Mouse (Mus musculus): ENCODE measurements around the gene Zkscan1. TPM values are rescaled to one million over a fixed set of nuclear protein-coding genes. Genes with fewer than 3 reads are reported as not detected.
A peak's percentile ranks its signal among the peaks of the same experiment; 100 is the strongest.

Gene Zkscan1
- total RNA-seq, 1 experiment, result 9.8 TPM

DNA sequence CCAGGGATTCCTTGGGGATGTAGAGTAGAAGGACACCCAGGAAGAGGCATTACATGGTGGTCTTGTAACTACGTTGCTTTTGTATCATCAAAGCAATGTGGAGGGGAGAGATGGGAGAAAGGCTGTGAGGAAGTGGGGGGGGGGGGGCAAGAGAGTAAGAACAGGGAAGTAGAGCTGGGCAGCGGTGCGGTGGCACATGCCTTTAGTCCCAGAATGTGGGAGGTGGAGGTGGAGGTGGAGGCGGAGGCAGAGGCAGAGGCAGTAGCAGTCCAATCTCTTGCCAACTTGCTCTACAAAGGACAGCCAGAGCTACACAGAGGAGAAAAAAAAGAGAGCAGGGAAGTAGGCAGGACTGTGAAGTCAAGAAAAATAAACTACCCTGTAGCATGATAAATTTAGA, 53.7 kb downstream of the Zkscan1 start:
- Histone ChIP-seq H3K9me3 (ENCODE audit: control insufficient read depth, insufficient read depth, low read depth, low read length) (no peaks in the 10 kb centered on the region), H3K4me1 (ENCODE audit: control insufficient read depth in 2 of 2, insufficient read depth in 2 of 2, low read length in 2 of 2, poor library complexity in 1 of 2) (no peaks in the 10 kb centered on the region), H3K4me3 (ENCODE audit: insufficient read depth in 1 of 2, low read depth in 1 of 2, low read length in 2 of 2, poor library complexity in 1 of 2, severe bottlenecking in 1 of 2) (no peak overlapping the region), H3K9ac (ENCODE audit: insufficient read depth, low read depth, low read length, poor library complexity, severe bottlenecking) (no peak overlapping the region), H3K36me3 (ENCODE audit: control insufficient read depth, insufficient read depth, low read length, poor library complexity, severe bottlenecking) (no peaks in the 10 kb centered on the region), H3K27ac (ENCODE audit: insufficient read depth, low read depth, low read length, poor library complexity, severe bottlenecking) (no peak overlapping the region)
- in situ Hi-C loops (cut with MboI; ENCODE audit: low sequenced_read_pairs in 2 of 2, unreplicated experiment in 2 of 2), result no loop called here
- no peak for DNase-seq (ENCODE audit: low read depth, low spot score)
- TF ChIP-seq ZNF384 (IDR thresholded peaks at IDR 0.05; ENCODE audit: low read depth, low read length), result no peak
- TF ChIP-seq ZC3H11A (IDR thresholded peaks at IDR 0.05; ENCODE audit: borderline replicate concordance, low read depth, low read length), result no peak
- no peak for TF ChIP-seq CHD2 (IDR thresholded peaks at IDR 0.05; ENCODE audit: low read depth, low read length)
- no peak for TF ChIP-seq HCFC1 (IDR thresholded peaks at IDR 0.05; ENCODE audit: borderline replicate concordance, insufficient read depth, low read length)
- TF ChIP-seq MAFK (IDR thresholded peaks at IDR 0.05; ENCODE audit: insufficient read depth, low read depth, low read length), result no peak

DNA sequence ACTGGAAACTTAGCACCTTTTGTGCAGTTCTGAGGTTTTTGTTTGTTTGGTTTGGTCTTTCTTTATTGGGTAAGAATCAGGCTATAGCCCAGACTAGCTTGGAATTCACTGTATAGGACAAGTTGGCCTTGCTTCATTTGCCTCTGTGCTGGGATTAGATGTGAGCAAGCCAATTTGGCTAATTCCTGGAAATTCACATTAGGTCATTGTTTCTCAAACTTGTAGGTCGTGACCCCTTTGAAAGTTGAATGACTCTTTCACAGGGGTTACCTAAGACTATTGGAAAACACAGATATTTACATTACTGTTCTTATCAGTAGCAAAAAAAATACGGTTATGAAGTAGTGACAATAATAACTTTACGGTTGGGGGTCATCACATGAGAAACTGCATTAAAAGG, 69.5 kb downstream of the Zkscan1 start:
- Histone ChIP-seq H3K4me3 (ENCODE audit: insufficient read depth in 1 of 2, low read depth in 1 of 2, low read length in 2 of 2, poor library complexity in 1 of 2, severe bottlenecking in 1 of 2) (peak overlapping the region in 1 of 2 experiments; percentile 98; a peak in 1 of 4 replicates), H3K4me1 (ENCODE audit: control insufficient read depth in 2 of 2, insufficient read depth in 2 of 2, low read length in 2 of 2, poor library complexity in 1 of 2) (peaks cover 0 to 2% of the 10 kb centered on the region in 2 experiments; a peak in 1 of 4 replicates), H3K9ac (ENCODE audit: insufficient read depth, low read depth, low read length, poor library complexity, severe bottlenecking) (no peak overlapping the region; the same call in 1 of the 2 replicates), H3K9me3 (ENCODE audit: control insufficient read depth, insufficient read depth, low read depth, low read length) (no peaks in the 10 kb centered on the region), H3K27ac (ENCODE audit: insufficient read depth, low read depth, low read length, poor library complexity, severe bottlenecking) (no peak overlapping the region), H3K36me3 (ENCODE audit: control insufficient read depth, insufficient read depth, low read length, poor library complexity, severe bottlenecking) (peaks cover 5% of the 10 kb centered on the region; the same call in 1 of the 2 replicates)
- TF ChIP-seq ZNF384 (IDR thresholded peaks at IDR 0.05; ENCODE audit: low read depth, low read length) (no peak), CHD2 (IDR thresholded peaks at IDR 0.05; ENCODE audit: low read depth, low read length) (no peak), ZC3H11A (IDR thresholded peaks at IDR 0.05; ENCODE audit: borderline replicate concordance, low read depth, low read length) (no peak), MAFK (IDR thresholded peaks at IDR 0.05; ENCODE audit: insufficient read depth, low read depth, low read length) (no peak)
- in situ Hi-C loops (cut with MboI; ENCODE audit: low sequenced_read_pairs in 2 of 2, unreplicated experiment in 2 of 2), result no loop called here
- DNase-seq (ENCODE audit: low read depth, low spot score), result no peak

DNA sequence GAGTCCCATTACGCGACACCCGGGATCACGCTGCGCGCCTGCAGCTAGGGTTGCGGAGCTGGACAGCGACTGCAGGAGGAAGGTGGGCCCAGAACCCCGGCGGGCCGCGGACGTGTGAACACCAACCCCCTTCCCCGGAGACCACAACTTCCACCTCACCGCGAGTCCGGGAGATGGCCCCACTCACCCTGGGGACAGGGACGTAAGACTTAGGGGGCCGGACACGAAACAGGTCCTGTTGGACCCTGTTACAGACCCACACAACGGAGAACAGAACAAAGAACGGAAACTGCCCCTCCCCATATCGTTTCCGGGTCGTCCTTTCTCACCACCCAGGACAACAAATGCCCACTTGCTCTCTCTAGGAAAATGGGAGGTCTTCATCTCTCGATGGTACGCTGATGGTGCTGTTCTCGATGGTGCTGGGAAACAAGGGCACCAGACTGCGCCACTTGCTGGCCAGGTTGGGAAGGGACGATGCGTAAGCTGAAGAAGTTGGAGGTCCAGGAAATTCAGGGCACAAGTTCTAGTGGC, 70.6 kb downstream of the Zkscan1 start, which contains the start of gene Zfp113:
TSS of gene Zfp113 (minus strand) at position 302 of the 534 bp plus-strand sequence.
- H3K4me3 ChIP-seq (ENCODE audit: insufficient read depth in 1 of 2, low read depth in 1 of 2, low read length in 2 of 2, poor library complexity in 1 of 2, severe bottlenecking in 1 of 2), result peak within 1 kb of the TSS; percentile 89 to 98
- TF ChIP-seq MAFK (IDR thresholded peaks at IDR 0.05; ENCODE audit: insufficient read depth, low read depth, low read length) (0 out of 2 replicates have a peak, but pooled peaks have one; percentile 15), ZNF384 (IDR thresholded peaks at IDR 0.05; ENCODE audit: low read depth, low read length) (no peak), CHD2 (IDR thresholded peaks at IDR 0.05; ENCODE audit: low read depth, low read length) (0 out of 2 replicates have a peak, but pooled peaks have one; percentile 12), HCFC1 (IDR thresholded peaks at IDR 0.05; ENCODE audit: borderline replicate concordance, insufficient read depth, low read length) (peak; percentile 76)
- H3K4me1 ChIP-seq (ENCODE audit: control insufficient read depth in 2 of 2, insufficient read depth in 2 of 2, low read length in 2 of 2, poor library complexity in 1 of 2), result peaks cover 0 to 2% of the 10 kb centered on the region in 2 experiments; a peak in 1 of 4 replicates
- DNase-seq (ENCODE audit: low read depth, low spot score), result peak; percentile 95
- H3K9me3 ChIP-seq (ENCODE audit: control insufficient read depth, insufficient read depth, low read depth, low read length), result no peaks in the 10 kb centered on the region
- no peak within 1 kb of the TSS for H3K27ac ChIP-seq (ENCODE audit: insufficient read depth, low read depth, low read length, poor library complexity, severe bottlenecking)
- peaks cover 2% of the 10 kb centered on the region; the same call in 1 of the 2 replicates for H3K36me3 ChIP-seq (ENCODE audit: control insufficient read depth, insufficient read depth, low read length, poor library complexity, severe bottlenecking)
- in situ Hi-C loops (cut with MboI; ENCODE audit: low sequenced_read_pairs in 2 of 2, unreplicated experiment in 2 of 2), result no loop called here
- peak within 1 kb of the TSS; percentile 78 for H3K9ac ChIP-seq (ENCODE audit: insufficient read depth, low read depth, low read length, poor library complexity, severe bottlenecking)

Other genes with a start within 250 kb of the Zkscan1 start
- gene Pilra, start 248.8 kb upstream of the Zkscan1 start, total RNA-seq (2012; rRNA removed), result 0.21 and 0.62 TPM in 2 replicates
- gene Pilrb1, start 227.0 kb upstream of the Zkscan1 start, total RNA-seq (2012; rRNA removed), result not detected in 2 replicates
- not detected in 2 replicates for gene Pilrb2, start 213.3 kb upstream of the Zkscan1 start, total RNA-seq (2012; rRNA removed)
- gene Cyp3a13, start 163.5 kb upstream of the Zkscan1 start, total RNA-seq (2012; rRNA removed), result 0.26 and 0.31 TPM in 2 replicates
- 0.04 TPM in 1 of 2 replicates, not detected in the other for gene Gjc3, start 122.0 kb upstream of the Zkscan1 start, total RNA-seq (2012; rRNA removed)
- not detected in 2 replicates for gene Azgp1, start 103.6 kb upstream of the Zkscan1 start, total RNA-seq (2012; rRNA removed)
- gene Smok3a, start 63.8 kb upstream of the Zkscan1 start, total RNA-seq (2012; rRNA removed), result not detected in 2 replicates
- not detected in 2 replicates for gene Smok3b, start 63.7 kb upstream of the Zkscan1 start, total RNA-seq (2012; rRNA removed)
- not detected in 2 replicates for gene Smok3c, start 31.9 kb upstream of the Zkscan1 start, total RNA-seq (2012; rRNA removed)
- 12.2 and 15.5 TPM in 2 replicates for gene Zscan21, start 31.8 kb downstream of the Zkscan1 start, total RNA-seq (2012; rRNA removed)
- 3.7 and 5.3 TPM in 2 replicates for gene Zfp113, start 70.7 kb downstream of the Zkscan1 start, total RNA-seq (2012; rRNA removed)
- gene Cops6, start 76.0 kb downstream of the Zkscan1 start, total RNA-seq (2012; rRNA removed), result 98.6 and 122 TPM in 2 replicates
- 42.7 and 44.9 TPM in 2 replicates for gene Ap4m1, start 86.9 kb downstream of the Zkscan1 start, total RNA-seq (2012; rRNA removed)
- gene Mcm7, start 87.3 kb downstream of the Zkscan1 start, total RNA-seq (2012; rRNA removed), result 327 and 403 TPM in 2 replicates
- 59.3 and 81.1 TPM in 2 replicates for gene Taf6, start 102.4 kb downstream of the Zkscan1 start, total RNA-seq (2012; rRNA removed)
- 43.5 and 59.5 TPM in 2 replicates for gene Cnpy4, start 102.4 kb downstream of the Zkscan1 start, total RNA-seq (2012; rRNA removed)
- 2.5 and 3.1 TPM in 2 replicates for gene Mblac1, start 109.2 kb downstream of the Zkscan1 start, total RNA-seq (2012; rRNA removed)
- gene Nxpe5, start 140.8 kb downstream of the Zkscan1 start, total RNA-seq (2012; rRNA removed), result 0.09 TPM in 1 of 2 replicates, not detected in the other
- 87.2 and 87.3 TPM in 2 replicates for gene Lamtor4, start 170.4 kb downstream of the Zkscan1 start, total RNA-seq (2012; rRNA removed)
- 13.7 and 16.2 TPM in 2 replicates for gene BC037034, start 178.9 kb downstream of the Zkscan1 start, total RNA-seq (2012; rRNA removed)
- gene Gal3st4, start 187.8 kb downstream of the Zkscan1 start, total RNA-seq (2012; rRNA removed), result 0.58 and 0.94 TPM in 2 replicates
- not detected in 2 replicates for gene Gm43720, start 194.9 kb downstream of the Zkscan1 start, total RNA-seq (2012; rRNA removed)
- 14.9 and 20.2 TPM in 2 replicates for gene Gpc2, start 194.9 kb downstream of the Zkscan1 start, total RNA-seq (2012; rRNA removed)
- 101 and 108 TPM in 2 replicates for gene Stag3, start 195.2 kb downstream of the Zkscan1 start, total RNA-seq (2012; rRNA removed)